Mouse (Mus musculus): Measurements from ENCODE around the gene Ccar1.
"Not testable (repeated sequence)": the region's sequence is repeated elsewhere in the genome, so short reads cannot be mapped to it uniquely, and the experiment has no call there.

Ccar1 gene

GRCm38 (mm10) chr10:62792177-62793090, at the start of gene Ccar1:
Ccar1 (minus strand) TSS chr10:62792286.
- DNase-seq = peak; percentile 98 to 99

- no peak for DNase-seq
Measured at GRCm38 (mm10) chr10:62840687-62841086, 48.6 kb upstream of the Ccar1 start.

- DNase-seq = no peak
Measured at GRCm38 (mm10) chr10:62837987-62838386, 45.9 kb upstream of the Ccar1 start.

- DNase-seq = no peak
Measured at GRCm38 (mm10) chr10:62832783-62833182, 40.7 kb upstream of the Ccar1 start.

- DNase-seq = no peak
Measured at GRCm38 (mm10) chr10:62831546-62831945, 39.5 kb upstream of the Ccar1 start.

- no peak for DNase-seq
Measured at GRCm38 (mm10) chr10:62824474-62824873, 32.4 kb upstream of the Ccar1 start.

- DNase-seq = no peak
Measured at GRCm38 (mm10) chr10:62823431-62823830, 31.3 kb upstream of the Ccar1 start.

GRCm38 (mm10) chr10:62810010-62810409, 17.9 kb upstream of the Ccar1 start:
- DNase-seq = no peak

- no peak for DNase-seq
Measured at GRCm38 (mm10) chr10:62808766-62809165, 16.7 kb upstream of the Ccar1 start.

- DNase-seq = no peak
Measured at GRCm38 (mm10) chr10:62808316-62808715, 16.2 kb upstream of the Ccar1 start.

- no peak for DNase-seq
Measured at GRCm38 (mm10) chr10:62804106-62804505, 12.0 kb upstream of the Ccar1 start.

- no peak for DNase-seq
Measured at GRCm38 (mm10) chr10:62803296-62803695, 11.2 kb upstream of the Ccar1 start.

- no peak for DNase-seq
Measured at GRCm38 (mm10) chr10:62794221-62794620, 2.1 kb upstream of the Ccar1 start.

GRCm38 (mm10) chr10:62793091-62793453, 986 bp upstream of the Ccar1 start:
- DNase-seq = no peak

- DNase-seq = no peak
Measured at GRCm38 (mm10) chr10:62791251-62792176, 572 bp downstream of the Ccar1 start.

GRCm38 (mm10) chr10:62781776-62782175, 10.3 kb downstream of the Ccar1 start:
- DNase-seq = not testable (repeated sequence)

- DNase-seq = no peak
Measured at GRCm38 (mm10) chr10:62750781-62751180, 41.3 kb downstream of the Ccar1 start.

- DNase-seq = peak; percentile 56 to 67
Measured at GRCm38 (mm10) chr10:62739961-62740737, 51.9 kb downstream of the Ccar1 start.

GRCm38 (mm10) chr10:62736965-62737688, 55.0 kb downstream of the Ccar1 start:
- no peak for DNase-seq

- DNase-seq = no peak
Measured at GRCm38 (mm10) chr10:62730826-62731225, 61.3 kb downstream of the Ccar1 start.

GRCm38 (mm10) chr10:62725771-62726687, 66.1 kb downstream of the Ccar1 start, which contains the start of gene Stox1:
Stox1 (minus strand) TSS chr10:62726128.
- peak; percentile 60 to 70 for DNase-seq

All from cerebellum, postnatal 36 days (tissue).